Mouse (Mus musculus): ENCODE results near the gene C1qtnf1. TPM values are rescaled to one million over a fixed set of nuclear protein-coding genes. Genes with fewer than 3 reads are reported as not detected.
"Not testable (repeated sequence)": the region's sequence is repeated elsewhere in the genome, so short reads cannot be mapped to it uniquely, and the experiment has no call there.

Gene C1qtnf1
- total RNA-seq (2021): 1 to 10 TPM; 3.0 to 3.9 TPM
- long read RNA-seq, experiment 1, partial matches to known transcripts: 0 of 2 reads
- long read RNA-seq, experiment 1, other reads (novel, unspliced or antisense): 1 of 2 reads
- long read RNA-seq, experiment 2, partial matches to known transcripts: 0 of 2 reads
- long read RNA-seq, experiment 2, other reads (novel, unspliced or antisense): 1 of 2 reads

GRCm38 (mm10) chr11:118427986-118428385, at the start of gene C1qtnf1:
TSS of gene C1qtnf1 (plus strand) at chr11:118428203.
- no peak for TF ChIP-seq CTCF (conservative IDR thresholded peaks at IDR 0.05)
- Histone ChIP-seq H3K27ac (no peak within 1 kb of the TSS), H3K4me3 (peak within 1 kb of the TSS; percentile 23; the same call in 1 of the 2 replicates)
- no peak for DNase-seq (ENCODE audit: low spot score in 2 of 2)

GRCm38 (mm10) chr11:118378656-118379055, 49.3 kb upstream of the C1qtnf1 start:
- H3K4me3 ChIP-seq: no peak overlapping the region
- TF ChIP-seq CTCF (conservative IDR thresholded peaks at IDR 0.05): no peak
- DNase-seq (ENCODE audit: low spot score in 2 of 2): no peak
- no peak overlapping the region for H3K27ac ChIP-seq

DNA sequence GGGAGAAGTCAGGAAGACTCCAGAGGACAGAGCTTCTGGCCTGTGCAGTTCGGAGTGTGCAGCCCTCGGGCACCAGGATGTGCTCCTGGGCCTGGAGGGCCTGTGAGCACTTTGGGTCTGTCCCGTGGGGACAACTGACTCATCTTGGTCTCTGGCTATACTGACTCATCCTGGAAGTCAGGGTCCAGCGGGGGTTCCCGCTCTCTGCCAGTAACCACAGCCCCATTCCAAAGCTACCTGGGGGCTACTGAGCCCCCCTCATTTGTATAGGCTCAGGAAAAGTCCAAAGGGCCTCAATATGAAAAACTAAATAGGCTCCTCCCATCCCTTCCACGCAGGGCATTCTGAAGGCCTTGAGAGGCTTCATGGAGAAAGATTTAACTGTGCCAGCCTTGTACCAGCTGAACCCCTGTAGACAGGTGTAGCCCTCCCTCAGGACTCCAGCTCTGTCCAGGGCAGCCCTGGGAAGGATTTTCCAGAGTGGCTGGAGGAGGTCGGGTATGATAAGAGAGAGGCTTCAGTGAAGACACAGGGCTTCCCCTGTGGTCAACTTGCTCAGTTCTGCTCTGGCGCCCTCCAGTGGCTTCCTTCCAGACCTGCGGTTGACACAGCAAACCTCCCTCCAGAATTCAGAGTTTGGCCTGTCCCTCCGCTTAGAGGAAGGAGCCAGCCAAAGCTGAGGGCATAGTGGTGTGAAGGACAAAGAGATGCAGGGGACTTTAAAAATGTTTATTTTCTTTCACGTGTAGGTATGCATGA, 48.6 kb upstream of the C1qtnf1 start:
- Histone ChIP-seq H3K27ac (no peak overlapping the region), H3K4me3 (no peak overlapping the region)
- peak; percentile 95 for TF ChIP-seq CTCF (conservative IDR thresholded peaks at IDR 0.05)
- DNase-seq (ENCODE audit: low spot score in 2 of 2): peak; percentile 80 to 86

GRCm38 (mm10) chr11:118387816-118388215, 40.2 kb upstream of the C1qtnf1 start:
- not testable (repeated sequence) for H3K4me3 ChIP-seq; DNase-seq (ENCODE audit: low spot score in 2 of 2); H3K27ac ChIP-seq

DNA sequence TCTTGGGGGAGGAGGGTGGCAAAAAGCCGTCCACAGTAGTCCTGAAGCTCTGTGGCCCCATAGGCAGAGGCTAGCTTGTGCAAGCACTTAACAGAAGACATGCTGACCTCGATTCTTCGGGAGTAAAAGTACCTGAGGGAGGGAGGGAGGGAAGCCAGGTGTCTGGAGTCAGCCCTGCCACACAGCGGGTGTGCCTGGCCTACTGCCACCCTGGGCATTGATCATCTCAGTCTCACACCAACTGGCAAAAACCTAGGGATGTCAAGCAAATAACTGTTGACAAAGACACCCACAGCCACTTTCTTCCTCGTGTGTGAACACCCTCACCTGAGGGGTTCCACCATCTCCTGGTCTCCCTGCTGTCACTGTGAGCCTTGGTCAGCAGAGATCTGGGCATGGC, 34.0 kb upstream of the C1qtnf1 start:
- TF ChIP-seq CTCF (conservative IDR thresholded peaks at IDR 0.05): no peak
- no peak overlapping the region for H3K4me3 ChIP-seq
- H3K27ac ChIP-seq: no peak overlapping the region
- DNase-seq (ENCODE audit: low spot score in 2 of 2): no peak

DNA sequence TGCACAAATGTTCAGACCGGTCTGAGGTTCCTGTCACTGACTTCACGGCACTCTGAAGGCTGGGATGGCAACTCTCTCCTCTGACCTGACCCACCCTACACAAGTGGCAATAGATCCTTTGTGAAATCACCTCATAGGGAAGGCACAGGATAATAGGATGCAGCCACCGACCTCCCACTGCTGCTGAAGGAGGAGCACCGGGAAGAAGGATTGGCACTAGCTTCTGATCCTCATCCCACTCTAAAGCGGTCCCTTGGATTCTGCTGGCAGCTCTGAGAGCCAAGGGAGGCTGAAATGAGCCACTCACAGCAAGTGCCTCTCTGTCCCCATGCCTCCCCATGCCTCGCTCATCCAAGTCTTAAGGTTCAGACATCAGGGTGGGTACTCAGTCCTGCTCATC, 33.5 kb upstream of the C1qtnf1 start:
- Histone ChIP-seq H3K4me3 (no peak overlapping the region), H3K27ac (no peak overlapping the region)
- no peak for DNase-seq (ENCODE audit: low spot score in 2 of 2)
- TF ChIP-seq CTCF (conservative IDR thresholded peaks at IDR 0.05): no peak

GRCm38 (mm10) chr11:118397806-118398530, 30.0 kb upstream of the C1qtnf1 start:
- no peak for TF ChIP-seq CTCF (conservative IDR thresholded peaks at IDR 0.05)
- no peak overlapping the region for H3K27ac ChIP-seq
- no peak for DNase-seq (ENCODE audit: low spot score in 2 of 2)
- no peak overlapping the region for H3K4me3 ChIP-seq

DNA sequence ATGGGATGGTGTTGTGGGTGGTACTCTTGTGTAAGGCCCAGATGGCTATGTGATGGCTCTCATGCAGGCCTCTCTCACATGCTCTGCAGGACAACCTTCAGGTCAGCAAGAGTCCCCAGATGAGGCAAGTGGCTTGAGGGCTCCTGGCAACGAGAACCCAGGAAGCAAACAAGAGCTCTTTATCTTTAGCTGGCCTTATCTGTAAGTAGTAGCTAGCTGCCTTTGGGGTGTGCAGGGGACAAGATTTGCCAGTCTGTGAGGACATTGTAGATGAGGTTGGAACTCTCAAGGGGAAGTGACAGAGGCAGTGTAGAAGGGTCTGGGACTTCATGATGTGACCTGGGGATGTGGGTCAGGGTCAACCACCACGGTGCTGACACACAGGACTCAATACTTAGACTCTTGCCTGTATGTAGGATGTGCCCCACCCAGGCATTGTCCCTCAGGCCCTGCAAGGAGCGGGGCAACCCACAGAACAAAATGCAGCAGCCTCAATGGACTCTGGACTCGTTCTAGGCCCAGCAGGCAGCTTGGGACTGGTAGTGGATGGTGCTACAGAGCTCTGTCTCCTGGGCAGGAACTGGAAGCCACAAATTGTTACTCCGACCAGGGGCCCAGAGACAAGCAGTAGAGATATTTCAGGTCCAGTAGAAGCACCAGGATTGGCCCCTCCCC, 28.0 kb upstream of the C1qtnf1 start:
- H3K27ac ChIP-seq: peak overlapping the region; percentile 91; the same call in 1 of the 2 replicates
- DNase-seq (ENCODE audit: low spot score in 2 of 2): no peak
- H3K4me3 ChIP-seq: no peak overlapping the region
- no peak for TF ChIP-seq CTCF (conservative IDR thresholded peaks at IDR 0.05)

DNA sequence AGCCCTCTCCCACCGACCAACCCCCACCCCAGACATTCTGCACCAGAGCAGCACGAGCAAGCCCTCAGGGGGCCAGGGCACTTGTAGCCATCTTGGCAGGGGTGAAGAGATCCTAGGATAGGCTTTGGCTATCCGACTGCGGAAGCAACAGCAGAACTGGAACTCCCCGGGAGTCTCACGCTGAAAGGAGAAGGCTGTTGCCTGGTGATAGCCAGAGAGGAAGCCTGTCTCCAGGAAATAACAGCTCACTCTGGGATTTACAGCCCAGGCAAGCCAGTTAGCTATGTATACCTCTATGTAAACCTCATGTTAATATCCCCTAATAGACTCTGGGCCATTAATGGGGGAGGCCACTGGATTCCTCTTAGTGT, 27.5 kb upstream of the C1qtnf1 start:
- peak overlapping the region; percentile 91 for H3K27ac ChIP-seq
- no peak for DNase-seq (ENCODE audit: low spot score in 2 of 2)
- no peak for TF ChIP-seq CTCF (conservative IDR thresholded peaks at IDR 0.05)

GRCm38 (mm10) chr11:118401195-118401594, 26.8 kb upstream of the C1qtnf1 start:
- Histone ChIP-seq H3K27ac (peak overlapping the region; percentile 91), H3K4me3 (peak overlapping the region; percentile 32)
- no peak for TF ChIP-seq CTCF (conservative IDR thresholded peaks at IDR 0.05)
- DNase-seq (ENCODE audit: low spot score in 2 of 2): peak in 1 of 2 experiments; percentile 9

More for the DNA sequence above, 27.5 kb upstream of the C1qtnf1 start:
- peak overlapping the region; percentile 17 for H3K4me3 ChIP-seq

DNA sequence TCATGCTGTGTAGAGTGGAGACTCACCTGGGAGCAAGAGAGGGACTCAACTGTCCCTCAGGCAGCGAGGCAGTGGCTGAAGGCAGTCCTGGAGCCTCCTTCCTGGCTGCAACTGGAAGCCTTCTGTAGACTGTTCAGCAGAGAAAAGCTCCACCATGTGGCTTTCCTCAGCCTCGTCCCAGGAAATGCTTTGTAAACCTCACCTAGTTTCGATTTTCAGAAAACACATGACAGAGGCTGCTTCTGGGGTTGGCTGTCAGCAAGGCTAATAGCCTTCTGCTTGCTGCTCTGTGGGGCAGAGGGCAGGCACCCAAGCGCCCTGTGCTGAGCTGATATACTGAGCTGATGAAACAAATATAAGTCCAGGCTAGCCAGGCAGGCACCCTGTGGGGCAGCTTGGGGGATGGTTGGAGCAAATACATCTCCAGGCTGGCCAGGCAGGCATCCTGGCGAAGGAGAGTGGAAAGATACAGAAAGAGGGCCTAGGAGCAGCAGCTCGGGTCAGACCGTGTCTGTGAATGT, 26.2 kb upstream of the C1qtnf1 start, which contains the start of gene Lgals3bp:
Gene Lgals3bp (minus strand): TSS at position 333 of the 521 bp plus-strand sequence.
- DNase-seq (ENCODE audit: low spot score in 2 of 2): peak; percentile 47 to 72
- TF ChIP-seq CTCF (conservative IDR thresholded peaks at IDR 0.05): peak; percentile 71
- Histone ChIP-seq H3K4me3 (peak within 1 kb of the TSS; percentile 32), H3K27ac (peak within 1 kb of the TSS; percentile 91)

GRCm38 (mm10) chr11:118403183-118403582, 24.8 kb upstream of the C1qtnf1 start:
- Histone ChIP-seq H3K27ac (no peak overlapping the region), H3K4me3 (no peak overlapping the region)
- peak in 1 of 2 experiments; percentile 5 for DNase-seq (ENCODE audit: low spot score in 2 of 2)
- no peak for TF ChIP-seq CTCF (conservative IDR thresholded peaks at IDR 0.05)

All from layer of hippocampus, adult 2 months (tissue).